Mouse (Mus musculus) liver, embryonic 12.5 days (tissue): ENCODE results near the gene Rnaseh2c. TPM values are rescaled to one million over a fixed set of nuclear protein-coding genes. Genes with fewer than 3 reads are reported as not detected.

ENCODE experiments used
- ATAC-seq: fragments of 200-750 bp; cut with Nextera tagmentation; 2 replicates; pipeline ENCODE4 v1.8.0; 2017; ENCODE audit warnings: moderate number of reproducible peaks, mild to moderate bottlenecking, moderate library complexity
- H3K27ac ChIP-seq: fragments of 300-500 bp; sonication (generic); 2 replicates; pipeline ENCODE4 v1.5.1; 2016; ENCODE audit warnings: mild to moderate bottlenecking
- H3K27me3 ChIP-seq: fragments of 300-500 bp; sonication (generic); replicated peaks from 2 replicates; pipeline ENCODE4 v1.6.1; 2016; ENCODE audit warnings: mild to moderate bottlenecking, moderate library complexity
- H3K36me3 ChIP-seq: fragments of 300-500 bp; sonication (generic); 2 replicates; pipeline ENCODE4 v1.6.1; 2016; ENCODE audit warnings: mild to moderate bottlenecking, moderate library complexity
- H3K4me1 ChIP-seq: fragments of 300-500 bp; sonication (generic); 2 replicates; pipeline ENCODE4 v1.6.1; 2016
- H3K4me2 ChIP-seq: fragments of 300-500 bp; sonication (generic); 2 replicates; pipeline ENCODE4 v1.6.1; 2016; ENCODE audit warnings: mild to moderate bottlenecking, moderate library complexity
- H3K4me3 ChIP-seq: fragments of 300-500 bp; sonication (generic); 2 replicates; pipeline ENCODE4 v1.5.1; 2016; ENCODE audit warnings: mild to moderate bottlenecking, moderate library complexity
- H3K9ac ChIP-seq: fragments of 300-500 bp; sonication (generic); 2 replicates; pipeline ENCODE4 v1.6.1; 2016; ENCODE audit warnings: mild to moderate bottlenecking, moderate library complexity
- H3K9me3 ChIP-seq: fragments of 300-500 bp; sonication (generic); replicated peaks from 2 replicates; pipeline ENCODE4 v1.6.1; 2016; ENCODE audit warnings: mild to moderate bottlenecking, moderate library complexity
- WGBS: fragments of 180-500 bp; shearing (Covaris S2); methylation state at CpG from one replicate; pipeline ENCODE4 v1.1.7; 2016; ENCODE audit not compliant: insufficient replicate concordance; 5-methylcytosine and 5-hydroxymethylcytosine counted together
- polyA plus RNA-seq: library from polyadenylated mRNA; unstranded; fragments of >200 nt; fragmentation: Nextera tagmentation; extraction: Ambion mirVana; gene quantifications from 2 replicates; pipeline ENCODE4 v1.2.1, GENCODE M21; 2016

Gene Rnaseh2c
- polyA plus RNA-seq, 1 experiment from 2014 or later: 177 TPM

DNA sequence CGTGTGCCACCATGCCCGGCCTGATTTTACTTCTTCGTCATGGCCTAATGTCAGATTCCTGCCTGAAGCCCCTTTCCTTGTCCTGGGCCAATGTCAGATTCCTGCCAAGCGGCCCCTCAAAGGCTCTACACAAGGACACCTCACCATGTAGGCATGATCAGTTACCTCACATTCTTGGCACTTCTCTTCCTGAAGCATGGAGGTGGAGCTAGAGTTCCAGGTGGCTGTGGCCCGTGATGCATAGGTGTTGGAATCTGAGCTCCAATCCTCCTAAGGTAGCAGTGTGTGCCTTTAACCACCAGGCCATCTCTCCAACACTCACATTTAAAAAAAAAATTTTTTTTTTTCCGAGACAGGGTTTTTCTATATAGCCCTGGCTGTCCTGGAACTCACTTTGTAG, 20.9 kb upstream of the Rnaseh2c start:
- no peak for ATAC-seq
- Histone ChIP-seq H3K4me1 (peaks cover 1% of the 10 kb centered on the region; the same call in 1 of the 2 replicates), H3K9me3 (no peaks in the 10 kb centered on the region), H3K36me3 (no peaks in the 10 kb centered on the region), H3K9ac (no peak overlapping the region), H3K27me3 (peaks cover 23% of the 10 kb centered on the region; the same call in 1 of the 2 replicates), H3K4me2 (no peak overlapping the region), H3K4me3 (no peak overlapping the region), H3K27ac (no peak overlapping the region)
- WGBS: 58% methylated on average over 6 of the region's 6 CpGs

DNA sequence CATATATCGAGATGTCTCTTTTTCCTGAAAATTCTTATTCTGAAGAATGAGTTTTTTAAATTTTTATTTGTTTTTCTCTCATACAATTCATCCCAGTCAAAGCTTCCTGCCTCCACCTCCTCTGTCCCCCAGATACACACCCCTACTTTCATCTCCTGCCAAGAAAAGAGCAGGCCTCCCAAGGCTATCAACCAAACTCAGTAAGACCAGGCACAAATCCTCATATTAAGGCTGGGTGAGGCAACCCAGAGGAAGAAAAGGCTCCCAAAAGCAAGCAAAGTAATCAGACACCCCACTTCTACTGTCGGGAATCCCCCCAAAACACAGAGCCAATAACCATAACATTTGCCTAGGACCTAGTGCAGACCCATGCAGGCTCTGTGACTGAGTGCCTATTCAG, 19.7 kb upstream of the Rnaseh2c start:
- ATAC-seq: no peak
- Histone ChIP-seq H3K4me2 (no peak overlapping the region), H3K9ac (no peak overlapping the region), H3K4me1 (peaks cover 3% of the 10 kb centered on the region; the same call in 1 of the 2 replicates), H3K9me3 (no peaks in the 10 kb centered on the region), H3K27me3 (peaks cover 25% of the 10 kb centered on the region; the same call in 1 of the 2 replicates), H3K36me3 (no peaks in the 10 kb centered on the region), H3K27ac (no peak overlapping the region), H3K4me3 (no peak overlapping the region)
- 62% methylated on average over 2 of the region's 2 CpGs for WGBS

DNA sequence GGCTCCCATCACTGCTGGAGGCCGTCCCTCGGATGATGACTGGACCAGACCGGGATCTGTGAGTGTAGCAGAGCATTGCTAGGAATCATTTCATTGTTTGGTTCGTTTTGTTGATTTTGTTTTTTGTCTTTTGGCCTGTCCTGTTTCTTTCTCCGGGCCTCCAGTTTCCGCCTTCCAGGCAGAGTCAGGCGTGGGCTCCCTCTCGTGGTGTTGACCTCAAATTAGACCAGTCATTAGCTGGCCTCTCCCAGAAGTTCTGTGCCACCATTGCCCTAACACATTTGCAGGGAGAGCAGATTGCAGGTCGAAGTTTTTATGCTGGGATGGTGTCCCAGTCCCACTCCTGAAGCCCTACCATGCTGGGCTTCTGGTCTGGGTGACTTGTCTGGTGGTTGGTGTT, 12.5 kb upstream of the Rnaseh2c start:
- no peak overlapping the region for H3K4me3 ChIP-seq
- peaks cover 3% of the 10 kb centered on the region; the same call in 1 of the 2 replicates for H3K4me1 ChIP-seq
- WGBS: 60% methylated on average over 9 of the region's 9 CpGs
- peaks cover 22% of the 10 kb centered on the region for H3K27me3 ChIP-seq
- H3K9ac ChIP-seq: no peak overlapping the region
- no peak for ATAC-seq
- H3K36me3 ChIP-seq: no peaks in the 10 kb centered on the region
- no peaks in the 10 kb centered on the region for H3K9me3 ChIP-seq
- no peak overlapping the region for H3K4me2 ChIP-seq
- no peak overlapping the region for H3K27ac ChIP-seq

DNA sequence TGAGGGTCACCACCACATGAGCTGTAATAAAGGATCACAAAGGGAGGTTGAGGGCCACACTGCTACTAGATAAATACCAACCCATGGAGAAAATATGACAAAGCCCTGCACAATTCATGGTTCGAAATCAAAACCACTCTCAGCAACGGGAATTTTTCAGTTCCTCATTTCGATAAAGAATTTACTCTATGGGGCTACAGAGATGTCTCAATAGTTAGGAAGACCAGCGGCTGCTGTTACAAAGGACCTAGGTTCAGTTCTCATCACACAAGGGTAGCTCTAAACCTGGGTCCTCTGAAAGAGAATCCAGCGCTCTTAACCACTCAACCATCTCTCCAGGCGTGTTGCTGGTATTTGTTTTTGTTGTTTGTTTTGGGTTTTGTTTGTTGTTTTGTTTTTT, 9.8 kb upstream of the Rnaseh2c start:
- H3K4me1 ChIP-seq: no peaks in the 10 kb centered on the region
- no peaks in the 10 kb centered on the region for H3K9me3 ChIP-seq
- H3K36me3 ChIP-seq: no peaks in the 10 kb centered on the region
- no peak overlapping the region for H3K27ac ChIP-seq
- no peak overlapping the region for H3K9ac ChIP-seq
- H3K27me3 ChIP-seq: peaks cover 14% of the 10 kb centered on the region
- ATAC-seq: no peak
- H3K4me2 ChIP-seq: no peak overlapping the region
- H3K4me3 ChIP-seq: no peak overlapping the region
- WGBS: 69% methylated on average over 6 of the region's 6 CpGs

DNA sequence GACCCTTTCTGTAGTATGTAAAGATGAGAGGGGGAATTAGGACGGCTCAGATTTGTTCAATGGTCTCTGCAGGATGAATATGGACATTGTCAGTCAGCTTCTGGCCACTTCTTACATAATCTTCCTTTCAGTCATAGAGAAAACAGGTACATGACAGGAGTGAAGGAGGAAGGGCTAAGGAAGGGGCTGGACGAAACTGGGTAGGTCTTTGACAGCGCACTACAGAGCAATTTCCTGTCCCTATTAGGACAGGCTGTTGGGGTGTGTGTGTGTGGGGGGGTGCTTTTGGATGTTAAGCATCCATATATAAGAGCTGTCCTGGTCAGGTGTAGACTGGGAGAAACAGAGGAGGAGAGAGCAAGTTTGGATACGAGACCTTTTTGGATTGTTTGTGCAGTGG, 2.4 kb upstream of the Rnaseh2c start:
- H3K9me3 ChIP-seq: no peaks in the 10 kb centered on the region
- no peak for ATAC-seq
- WGBS: 54% methylated on average over 4 of the region's 4 CpGs

DNA sequence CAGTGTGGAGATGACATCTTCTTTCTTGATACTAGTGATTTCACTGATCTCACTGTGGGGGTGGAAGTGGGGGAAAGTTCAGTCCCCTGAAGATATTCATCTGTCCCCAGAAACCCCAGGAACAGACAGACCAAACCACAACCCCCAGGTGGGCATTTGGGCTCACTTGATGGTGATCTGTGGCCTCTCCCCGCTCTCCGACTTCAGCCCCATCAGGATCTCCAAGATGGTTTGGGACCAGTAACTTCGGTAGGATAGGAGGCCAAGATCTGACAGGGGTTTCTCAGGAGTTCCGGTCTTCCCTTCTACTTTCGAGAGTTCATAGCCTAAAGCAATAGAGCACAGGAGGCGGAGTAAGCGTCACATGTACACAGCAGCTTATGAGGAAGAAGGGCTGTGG, 2.0 kb downstream of the Rnaseh2c start:
- 0 out of 2 replicates have a peak, but pooled peaks cover 6% of the 10 kb centered on the region for H3K27me3 ChIP-seq
- H3K9me3 ChIP-seq: no peaks in the 10 kb centered on the region
- peak overlapping the region; percentile 86 for H3K4me2 ChIP-seq
- peak overlapping the region; percentile 87; the same call in 1 of the 2 replicates for H3K27ac ChIP-seq
- no peak for ATAC-seq
- WGBS: 78% methylated on average over 7 of the region's 7 CpGs
- H3K36me3 ChIP-seq: peaks cover 59% of the 10 kb centered on the region
- H3K9ac ChIP-seq: no peak overlapping the region
- peak overlapping the region; percentile 71 for H3K4me3 ChIP-seq
- peaks cover 34% of the 10 kb centered on the region for H3K4me1 ChIP-seq

More for the DNA sequence above, 2.4 kb upstream of the Rnaseh2c start:
- no peak overlapping the region for H3K27ac ChIP-seq
- H3K27me3 ChIP-seq: 0 out of 2 replicates have a peak, but pooled peaks cover 6% of the 10 kb centered on the region
- peaks cover 25% of the 10 kb centered on the region for H3K4me1 ChIP-seq
- no peak overlapping the region for H3K9ac ChIP-seq
- H3K4me3 ChIP-seq: no peak overlapping the region
- H3K36me3 ChIP-seq: peaks cover 14% of the 10 kb centered on the region
- no peak overlapping the region for H3K4me2 ChIP-seq

DNA sequence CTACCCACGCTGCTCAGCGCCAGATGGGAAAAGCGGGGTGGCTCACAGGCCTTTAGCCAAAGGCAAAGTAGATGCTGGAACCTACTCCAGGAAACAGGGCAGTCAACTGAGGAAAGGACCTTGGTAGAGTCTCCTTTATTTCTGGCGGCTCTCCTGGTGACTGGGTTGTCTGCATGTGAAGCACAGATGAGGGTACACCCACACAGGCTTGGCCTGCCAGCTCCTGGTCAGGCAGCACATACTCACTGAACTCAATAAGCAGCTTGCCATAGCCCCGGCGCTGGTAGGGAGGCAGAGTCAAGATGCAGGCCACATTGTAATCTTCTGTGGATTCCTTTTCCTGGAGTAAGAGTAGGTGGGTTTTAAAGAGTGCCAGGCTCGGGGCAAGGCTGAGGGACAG, 3.5 kb downstream of the Rnaseh2c start:
- 90% methylated on average over 7 of the region's 7 CpGs for WGBS
- peaks cover 42% of the 10 kb centered on the region for H3K4me1 ChIP-seq
- no peak overlapping the region for H3K4me2 ChIP-seq
- H3K27me3 ChIP-seq: no peaks in the 10 kb centered on the region
- ATAC-seq: no peak
- H3K27ac ChIP-seq: no peak overlapping the region
- H3K36me3 ChIP-seq: peaks cover 62% of the 10 kb centered on the region
- no peak overlapping the region for H3K4me3 ChIP-seq
- H3K9me3 ChIP-seq: no peaks in the 10 kb centered on the region
- H3K9ac ChIP-seq: no peak overlapping the region

DNA sequence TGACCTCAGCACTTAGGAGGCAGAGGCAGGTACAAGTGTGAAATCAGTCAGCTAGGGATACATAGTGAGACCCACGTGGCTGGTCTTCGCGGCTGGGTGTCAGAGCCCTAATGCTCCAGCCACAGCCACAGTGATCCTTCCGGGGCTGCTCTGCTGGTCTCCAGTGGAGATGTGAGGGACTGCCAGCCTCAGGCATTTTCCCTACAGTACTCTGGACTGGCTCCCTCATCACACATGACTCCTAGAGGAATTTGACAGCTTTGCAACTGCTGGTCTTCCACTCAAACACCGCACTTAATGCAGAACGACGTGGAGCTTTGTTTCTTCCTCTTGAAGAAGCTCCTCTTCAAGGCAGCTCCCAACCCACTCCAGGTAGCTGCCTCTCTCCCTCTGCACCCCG, 4.5 kb downstream of the Rnaseh2c start:
- H3K4me3 ChIP-seq: no peak overlapping the region
- no peak overlapping the region for H3K27ac ChIP-seq
- H3K9ac ChIP-seq: no peak overlapping the region
- no peak overlapping the region for H3K4me2 ChIP-seq
- WGBS: 80% methylated on average over 8 of the region's 8 CpGs
- no peaks in the 10 kb centered on the region for H3K9me3 ChIP-seq
- no peak for ATAC-seq
- peaks cover 62% of the 10 kb centered on the region for H3K36me3 ChIP-seq
- no peaks in the 10 kb centered on the region for H3K27me3 ChIP-seq
- peaks cover 52% of the 10 kb centered on the region for H3K4me1 ChIP-seq

DNA sequence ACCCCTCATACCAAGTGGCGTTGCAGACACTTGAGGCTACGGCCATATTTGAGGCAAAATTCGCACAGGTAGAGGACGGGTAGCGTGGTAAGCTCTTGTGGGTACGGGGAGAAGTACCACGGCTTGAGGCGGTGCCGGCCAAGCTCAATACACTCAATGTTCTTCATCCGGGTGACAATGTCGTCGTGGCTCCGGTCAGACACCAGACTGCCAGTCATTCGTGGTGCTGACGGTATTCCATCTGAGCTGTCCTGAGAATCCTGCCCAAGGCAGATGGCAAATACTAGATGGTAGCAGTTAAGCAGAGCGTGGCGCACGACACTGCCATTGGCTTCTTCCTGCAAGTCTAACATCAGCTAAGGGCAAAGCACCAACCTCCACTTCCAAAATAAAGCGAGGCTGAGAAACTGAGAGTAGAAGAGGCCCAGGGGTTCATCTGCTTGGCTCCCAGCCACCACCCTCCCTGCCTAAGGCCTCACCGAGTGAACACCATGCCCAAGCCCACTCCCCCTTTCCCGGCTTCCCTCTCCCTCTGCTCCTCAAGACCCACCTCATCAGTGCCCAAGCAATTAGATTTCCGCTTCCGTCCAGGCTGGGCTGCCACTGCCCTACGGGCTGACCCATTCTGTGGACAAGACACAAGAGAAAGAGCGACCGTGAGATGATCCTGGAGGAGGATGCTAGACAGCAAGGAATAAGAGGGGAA, 6.2 kb downstream of the Rnaseh2c start:
- WGBS: 91% methylated on average over 26 of the region's 26 CpGs
- Histone ChIP-seq H3K9me3 (no peaks in the 10 kb centered on the region), H3K9ac (no peak overlapping the region), H3K36me3 (peaks cover 61% of the 10 kb centered on the region), H3K27ac (no peak overlapping the region), H3K4me1 (peaks cover 56% of the 10 kb centered on the region), H3K27me3 (no peaks in the 10 kb centered on the region), H3K4me3 (no peak overlapping the region), H3K4me2 (no peak overlapping the region)
- ATAC-seq: no peak

DNA sequence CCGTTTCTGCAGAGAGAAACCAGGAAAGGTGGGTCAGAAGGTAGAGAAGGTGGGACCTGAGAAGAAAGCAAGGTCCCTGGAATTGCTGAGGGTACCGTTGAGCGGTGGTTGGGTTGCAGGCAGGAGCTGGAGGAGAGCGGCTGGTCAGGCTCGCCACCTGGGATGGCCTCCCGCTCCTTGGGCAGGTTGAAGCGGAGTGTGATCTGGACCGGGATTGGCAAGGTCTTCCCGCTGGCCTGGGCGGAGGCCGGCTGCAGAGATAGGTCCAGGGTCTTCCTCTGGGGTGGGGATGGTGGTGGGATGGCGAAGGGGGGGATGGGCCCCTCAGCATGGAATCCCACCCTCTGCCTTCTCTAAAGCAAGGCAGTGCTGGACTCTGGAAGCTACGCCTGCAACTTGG, 7.0 kb downstream of the Rnaseh2c start:
- peaks cover 52% of the 10 kb centered on the region for H3K36me3 ChIP-seq
- H3K4me3 ChIP-seq: peak overlapping the region; percentile 71
- ATAC-seq: no peak
- peaks cover 56% of the 10 kb centered on the region for H3K4me1 ChIP-seq
- H3K9me3 ChIP-seq: no peaks in the 10 kb centered on the region
- H3K27ac ChIP-seq: peak overlapping the region; percentile 88
- H3K27me3 ChIP-seq: no peaks in the 10 kb centered on the region
- peak overlapping the region; percentile 74; the same call in 1 of the 2 replicates for H3K9ac ChIP-seq
- WGBS: 94% methylated on average over 13 of the region's 13 CpGs
- H3K4me2 ChIP-seq: peak overlapping the region; percentile 86

DNA sequence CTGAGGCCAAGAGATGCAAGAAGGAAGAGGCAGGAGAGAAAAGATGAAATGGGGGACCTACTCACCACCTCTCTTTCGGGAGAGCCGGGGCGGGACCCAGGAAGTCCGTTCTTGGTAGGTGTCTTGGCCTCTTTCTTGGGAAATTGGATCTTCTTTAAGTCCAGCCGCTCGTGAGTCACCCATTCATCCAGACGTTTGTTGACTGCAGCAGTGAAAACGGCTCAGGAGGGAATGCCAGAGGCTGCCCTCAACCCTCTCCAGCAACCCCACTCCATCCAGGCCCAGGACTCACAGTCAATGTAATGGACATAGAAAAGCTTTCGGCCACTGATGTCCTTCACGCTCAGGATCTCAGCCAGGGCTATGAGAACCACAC, 7.5 kb downstream of the Rnaseh2c start:
- Histone ChIP-seq H3K4me1 (peaks cover 56% of the 10 kb centered on the region), H3K4me2 (peak overlapping the region; percentile 86), H3K27me3 (no peaks in the 10 kb centered on the region), H3K9me3 (no peaks in the 10 kb centered on the region), H3K4me3 (peak overlapping the region; percentile 71), H3K9ac (peak overlapping the region; percentile 74), H3K36me3 (peaks cover 48% of the 10 kb centered on the region), H3K27ac (peak overlapping the region; percentile 88)
- 58% methylated on average over 10 of the region's 10 CpGs for WGBS
- ATAC-seq: no peak

DNA sequence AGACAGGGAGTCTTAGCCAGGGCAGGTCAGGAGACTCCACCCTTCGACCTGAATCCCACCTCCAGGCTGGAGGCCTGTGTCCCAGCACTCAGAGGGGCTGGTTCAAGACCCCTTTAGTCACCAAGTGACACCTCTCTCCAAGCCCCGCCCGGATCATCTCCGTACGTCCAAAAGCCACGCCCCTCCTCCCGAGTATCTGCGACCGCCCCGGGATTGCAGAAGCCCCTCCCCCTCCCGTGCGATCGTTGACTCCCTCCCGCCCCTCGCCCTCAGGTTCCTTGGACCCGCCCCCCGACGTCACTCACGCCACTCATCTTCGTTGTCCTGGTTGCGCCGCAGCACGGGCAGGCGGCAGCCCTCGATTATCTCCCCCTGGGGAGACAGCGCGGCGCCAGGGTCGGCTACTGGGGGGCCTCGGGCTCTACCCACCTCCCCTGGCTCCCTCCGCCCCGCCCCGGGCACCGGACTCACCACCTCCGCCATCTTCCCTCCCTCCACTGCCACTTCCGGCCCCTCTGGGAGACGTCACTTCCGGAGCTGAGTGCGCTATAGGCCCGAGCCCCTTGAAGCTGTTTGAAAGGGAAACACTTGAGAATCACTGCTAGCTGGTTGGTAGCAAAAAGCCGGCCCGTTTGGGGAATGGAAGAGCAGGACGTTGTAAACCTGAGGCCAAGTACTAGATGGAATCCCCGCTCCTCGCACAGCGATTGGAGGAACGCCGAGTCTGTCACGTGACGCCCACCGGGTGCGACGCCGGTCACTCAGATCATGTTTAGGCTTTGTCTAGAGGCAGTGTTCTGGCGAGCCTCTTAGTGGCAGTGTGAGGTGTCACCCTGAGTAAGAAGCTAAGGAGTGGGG, 8.1 kb downstream of the Rnaseh2c start, which contains the start of gene Kat5:
Kat5 (minus strand) TSS at position 691 of the 858 bp plus-strand sequence.
- Histone ChIP-seq H3K9me3 (no peaks in the 10 kb centered on the region), H3K4me2 (peak within 1 kb of the TSS; percentile 86), H3K4me3 (peak within 1 kb of the TSS; percentile 71), H3K4me1 (peaks cover 54% of the 10 kb centered on the region), H3K27ac (peak within 1 kb of the TSS; percentile 88), H3K27me3 (0 out of 2 replicates have a peak, but pooled peaks cover under 1% of the 10 kb centered on the region), H3K36me3 (peaks cover 42% of the 10 kb centered on the region), H3K9ac (peak within 1 kb of the TSS; percentile 74)
- ATAC-seq: peak; percentile 85
- under 1% methylated on average over 54 of the region's 55 CpGs for WGBS
